Mouse (Mus musculus) C2C12 (cell line): Measurements from ENCODE around the gene Marcksl1.

ENCODE experiments used
- CEBPB ChIP-seq: IDR thresholded peaks from one replicate; pipeline ENCODE4 v1.6.1; 2011; ENCODE audit warnings: low read depth, mild to moderate bottlenecking, control low read depth, moderate library complexity
- CTCF ChIP-seq: IDR thresholded peaks from one replicate; pipeline ENCODE4 v1.5.1; 2011; ENCODE audit not compliant: control insufficient read depth, insufficient read depth, insufficient read length
- MAX ChIP-seq: IDR thresholded peaks from one replicate; pipeline ENCODE4 v1.6.1; 2011; ENCODE audit warnings: mild to moderate bottlenecking, control low read depth
- MYOG ChIP-seq: IDR thresholded peaks from one replicate; pipeline ENCODE4 v1.6.1; 2011; ENCODE audit not compliant: control insufficient read depth, insufficient read length; ENCODE audit errors: extremely low read depth
- USF1 ChIP-seq: IDR thresholded peaks from one replicate; pipeline ENCODE4 v1.6.1; 2011; ENCODE audit warnings: low read depth, mild to moderate bottlenecking, control low read depth, moderate library complexity

GRCm38 (mm10) chr4:129513086-129513767, at the start of gene Marcksl1:
- TF ChIP-seq CTCF (no peak), USF1 (no peak), MYOG (no peak), CEBPB (no peak), MAX (no peak)
